24 mouse cellular contexts compared by ENCODE assay signal in the genomic region with DNA sequence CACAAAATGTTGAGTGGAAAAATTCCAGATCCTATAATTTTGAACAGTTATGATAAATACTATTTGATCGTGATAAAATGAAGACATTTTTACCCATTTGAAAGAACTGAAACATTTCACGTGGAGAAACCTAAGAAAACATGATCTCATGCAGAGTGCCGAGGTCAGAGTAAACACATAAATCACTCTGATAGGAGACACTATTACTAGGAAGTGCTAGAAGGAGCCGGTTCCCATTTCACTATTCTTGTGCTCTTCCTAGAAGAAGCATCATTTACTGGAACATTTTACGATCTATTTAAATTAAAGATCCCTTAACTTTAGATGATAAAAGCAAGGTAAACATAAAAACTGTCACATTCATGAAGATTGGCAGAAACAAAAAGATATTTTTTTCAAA.
"Had no signal": no experiment of that assay in that cellular context is flagged by ENCODE, and none has a peak within 500 bp of the region (broad histone marks: within the 10 kb centered on the region; RNA-seq: fewer than 3 reads in every experiment).

No protein-coding gene starts in this region.

- ATAC-seq: intestine, embryonic 16.5 days; liver, embryonic 12.5 days; midbrain, embryonic 15.5 days had no signal

- H3K9ac ChIP-seq: limb, embryonic 13.5 days; liver, embryonic 12.5 days; liver, embryonic 15.5 days; lung, embryonic 15.5 days; midbrain, embryonic 15.5 days; neural tube, embryonic 12.5 days; neural tube, embryonic 15.5 days had no signal

- H3K27ac ChIP-seq: layer of hippocampus, adult 2 months; limb, embryonic 10.5 days; limb, embryonic 13.5 days; liver, embryonic 12.5 days; liver, embryonic 15.5 days; lung, embryonic 15.5 days; midbrain, embryonic 15.5 days; neural tube, embryonic 12.5 days; neural tube, embryonic 15.5 days; stomach, postnatal 0 days had no signal

- H3K4me2 ChIP-seq: limb, embryonic 13.5 days; liver, embryonic 12.5 days; liver, embryonic 15.5 days; lung, embryonic 15.5 days; midbrain, embryonic 11.5 days; midbrain, embryonic 15.5 days; neural tube, embryonic 12.5 days; neural tube, embryonic 15.5 days had no signal

- H3K27me3 ChIP-seq: limb, embryonic 13.5 days; liver, embryonic 12.5 days; liver, embryonic 15.5 days; lung, embryonic 15.5 days; megakaryocyte, embryonic 14.5 days; midbrain, embryonic 15.5 days; neural tube, embryonic 12.5 days; neural tube, embryonic 15.5 days had no signal

- DNase-seq: layer of hippocampus, adult 9-11 months; liver; lung, adult 18-20 months; lung, postnatal 10 days; lung, postnatal 36 days; right cerebral cortex, adult 18-20 months; right cerebral cortex, postnatal 14 days; right cerebral cortex, postnatal 4 days; thymus, adult 2 months; thymus, postnatal 14 days; thymus, postnatal 4 days had no signal

- H3K36me3 ChIP-seq: limb, embryonic 10.5 days; limb, embryonic 13.5 days; liver, embryonic 12.5 days; liver, embryonic 15.5 days; lung, embryonic 15.5 days; midbrain, embryonic 15.5 days; neural tube, embryonic 12.5 days; neural tube, embryonic 15.5 days had no signal

- H3K9me3 ChIP-seq: limb, embryonic 10.5 days; limb, embryonic 13.5 days; liver, embryonic 12.5 days; liver, embryonic 15.5 days; lung, embryonic 15.5 days; megakaryocyte, embryonic 14.5 days; midbrain, embryonic 15.5 days; neural tube, embryonic 12.5 days; neural tube, embryonic 15.5 days had no signal

- H3K4me3 ChIP-seq: layer of hippocampus, adult 2 months; limb, embryonic 10.5 days; limb, embryonic 13.5 days; liver, embryonic 12.5 days; liver, embryonic 15.5 days; lung, embryonic 15.5 days; megakaryocyte, embryonic 14.5 days; midbrain, embryonic 15.5 days; neural tube, embryonic 12.5 days; neural tube, embryonic 15.5 days had no signal

- H3K4me1 ChIP-seq: limb, embryonic 10.5 days; limb, embryonic 13.5 days; liver, embryonic 12.5 days; liver, embryonic 15.5 days; lung, embryonic 15.5 days; megakaryocyte, embryonic 14.5 days; midbrain, embryonic 15.5 days; neural tube, embryonic 12.5 days; neural tube, embryonic 15.5 days had no signal
